Mouse (Mus musculus) spleen, adult 2 months (tissue): ENCODE data around the gene Wfdc15a. TPM values are rescaled to one million over a fixed set of nuclear protein-coding genes. Genes with fewer than 3 reads are reported as not detected.

Experiments used
- DNase-seq, 2 experiments: peaks; one replicate each; pipeline versions ENCODE4 v3.0.0 to v3.0.0-alpha.2; 2012 to 2021; ENCODE audit warnings: low spot score in 2 of 2, low read depth in 1 of 2
- H3K27ac ChIP-seq: fragments of 200-500 bp; 2 replicates; pipeline ENCODE4 v1.5.1; 2012; ENCODE audit warnings: low read length, inconsistent platforms; ENCODE audit not compliant: insufficient read depth
- H3K27me3 ChIP-seq: fragments of 200-500 bp; 2 replicates; pipeline ENCODE4 v1.6.1; 2012; ENCODE audit warnings: mild to moderate bottlenecking, moderate library complexity, low read length, inconsistent platforms; ENCODE audit not compliant: control insufficient read depth, insufficient read depth
- H3K36me3 ChIP-seq: fragments of 200-500 bp; 2 replicates; pipeline ENCODE4 v1.6.1; 2012; ENCODE audit warnings: mild to moderate bottlenecking, low read length, inconsistent platforms; ENCODE audit not compliant: control insufficient read depth, insufficient read depth
- H3K4me1 ChIP-seq: fragments of 200-500 bp; 2 replicates; pipeline ENCODE4 v1.6.1; 2011; ENCODE audit warnings: inconsistent platforms; ENCODE audit not compliant: control insufficient read depth, insufficient read depth, insufficient read length
- H3K4me3 ChIP-seq: fragments of 200-500 bp; 2 replicates; pipeline ENCODE4 v1.5.1; 2011; ENCODE audit warnings: mild to moderate bottlenecking, inconsistent platforms; ENCODE audit not compliant: insufficient read depth, insufficient read length; ENCODE audit errors: extremely low read depth
- CTCF ChIP-seq: fragments of 200-500 bp; IDR thresholded peaks from 2 replicates; pipeline ENCODE4 v1.5.1; 2011; ENCODE audit warnings: mild to moderate bottlenecking, inconsistent platforms; ENCODE audit not compliant: insufficient read depth, insufficient read length, insufficient replicate concordance; ENCODE audit errors: extremely low read depth
- POLR2A ChIP-seq: fragments of 200-500 bp; IDR thresholded peaks from 2 replicates; pipeline ENCODE4 v1.6.1; 2011; ENCODE audit warnings: low read depth, low read length, inconsistent platforms
- WGBS: fragments of 180-500 bp; shearing (Covaris S2); methylation state at CpG from one replicate; pipeline ENCODE4 v1.1.7; 2018; 5-methylcytosine and 5-hydroxymethylcytosine counted together
- polyA plus RNA-seq: library from polyadenylated mRNA; depleted of rRNA; stranded (reverse); fragments of >200 nt; gene quantifications from 2 replicates; pipeline ENCODE4 v1.2.3, GENCODE M21; 2012

Wfdc15a gene
- polyA plus RNA-seq, 1 experiment: not detected

- H3K27me3 ChIP-seq: peaks cover 14% of the 10 kb centered on the region
- no peak for TF ChIP-seq CTCF
- TF ChIP-seq POLR2A: no peak
- H3K4me3 ChIP-seq: peak overlapping the region; percentile 9; the same call in 1 of the 2 replicates
- H3K27ac ChIP-seq: no peak overlapping the region
- DNase-seq: no peak
- peaks cover 11% of the 10 kb centered on the region; the same call in 1 of the 2 replicates for H3K4me1 ChIP-seq
- 25% methylated on average over 90 of the region's 90 CpGs for WGBS
- H3K36me3 ChIP-seq: no peaks in the 10 kb centered on the region
These were observed 32.0 kb downstream of the Wfdc15a start for GRCm38 (mm10) chr2:164167752-164168570.

GRCm38 (mm10) chr2:164164941-164165340, 35.0 kb downstream of the Wfdc15a start:
- Histone ChIP-seq H3K4me1 (peaks cover 7% of the 10 kb centered on the region; the same call in 1 of the 2 replicates), H3K27ac (no peak overlapping the region), H3K27me3 (peaks cover 8% of the 10 kb centered on the region), H3K4me3 (no peak overlapping the region), H3K36me3 (no peaks in the 10 kb centered on the region)
- no peak for DNase-seq
- 89% methylated on average over 5 of the region's 5 CpGs for WGBS
- no peak for TF ChIP-seq POLR2A
- no peak for TF ChIP-seq CTCF

- H3K27ac ChIP-seq: no peak overlapping the region
- no peak for DNase-seq
- 87% methylated on average over 11 of the region's 11 CpGs for WGBS
- no peaks in the 10 kb centered on the region for H3K27me3 ChIP-seq
- H3K36me3 ChIP-seq: no peaks in the 10 kb centered on the region
- H3K4me3 ChIP-seq: no peak overlapping the region
- no peak for TF ChIP-seq POLR2A
- TF ChIP-seq CTCF: no peak
- no peaks in the 10 kb centered on the region for H3K4me1 ChIP-seq
These were observed 38.3 kb downstream of the Wfdc15a start for GRCm38 (mm10) chr2:164161515-164162055.

GRCm38 (mm10) chr2:164158838-164159237, 41.1 kb downstream of the Wfdc15a start:
- DNase-seq: no peak
- WGBS: 91% methylated on average over 2 of the region's 2 CpGs
- no peaks in the 10 kb centered on the region for H3K27me3 ChIP-seq

GRCm38 (mm10) chr2:164156158-164156557, 43.8 kb downstream of the Wfdc15a start:
- Histone ChIP-seq H3K36me3 (peaks cover 39% of the 10 kb centered on the region), H3K27ac (no peak overlapping the region), H3K4me3 (no peak overlapping the region), H3K4me1 (no peaks in the 10 kb centered on the region), H3K27me3 (no peaks in the 10 kb centered on the region)
- TF ChIP-seq POLR2A: no peak
- TF ChIP-seq CTCF: no peak
- DNase-seq: no peak
- WGBS: 92% methylated on average over 7 of the region's 7 CpGs

More at GRCm38 (mm10) chr2:164158838-164159237, 41.1 kb downstream of the Wfdc15a start:
- no peak overlapping the region for H3K4me3 ChIP-seq
- no peak for TF ChIP-seq POLR2A
- TF ChIP-seq CTCF: no peak
- H3K4me1 ChIP-seq: no peaks in the 10 kb centered on the region
- no peak overlapping the region for H3K27ac ChIP-seq
- peaks cover 15% of the 10 kb centered on the region for H3K36me3 ChIP-seq

GRCm38 (mm10) chr2:164154007-164154406, 45.9 kb downstream of the Wfdc15a start:
- 93% methylated on average over 10 of the region's 10 CpGs for WGBS
- TF ChIP-seq POLR2A (no peak), CTCF (no peak)
- no peak overlapping the region for H3K4me3 ChIP-seq
- H3K27ac ChIP-seq: no peak overlapping the region
- no peaks in the 10 kb centered on the region for H3K4me1 ChIP-seq
- H3K27me3 ChIP-seq: no peaks in the 10 kb centered on the region
- DNase-seq: no peak
- H3K36me3 ChIP-seq: peaks cover 53% of the 10 kb centered on the region

- Histone ChIP-seq H3K4me1 (no peaks in the 10 kb centered on the region), H3K27ac (no peak overlapping the region), H3K4me3 (no peak overlapping the region), H3K36me3 (peaks cover 59% of the 10 kb centered on the region), H3K27me3 (no peaks in the 10 kb centered on the region)
- TF ChIP-seq CTCF (no peak), POLR2A (no peak)
- no peak for DNase-seq
- 95% methylated on average over 11 of the region's 11 CpGs for WGBS
These were observed 47.6 kb downstream of the Wfdc15a start for GRCm38 (mm10) chr2:164152341-164152740.
